Mouse (Mus musculus): Measurements from ENCODE around the gene Prkn.

- TF ChIP-seq POLR2A (IDR thresholded peaks at IDR 0.05; ENCODE audit: borderline replicate concordance, extremely low read depth, low read depth, low read length) = no peak
- no peak for TF ChIP-seq CTCF (IDR thresholded peaks at IDR 0.05; ENCODE audit: insufficient read depth, low read length)
These were observed 824.6 kb downstream of the Prkn start for GRCm38 (mm10) chr17:11664610-11665345.

Measured in lung, adult 2 months (tissue).